Mouse (Mus musculus): Measurements from ENCODE around the gene Coro2b. TPM values are rescaled to one million over a fixed set of nuclear protein-coding genes. Genes with fewer than 3 reads are reported as not detected.

Gene Coro2b
- polyA plus RNA-seq, 1 experiment from 2014 or later: 1.9 TPM

GRCm38 (mm10) chr9:62373222-62374123 is 163.4 kb downstream of the Coro2b start:
- Histone ChIP-seq H3K4me1 (ENCODE audit: control insufficient read depth, low read depth, low read length) (peaks cover 48% of the 10 kb centered on the region), H3K27ac (ENCODE audit: low read length) (no peak overlapping the region), H3K27me3 (ENCODE audit: control insufficient read depth, insufficient read depth, low read depth, low read length) (no peaks in the 10 kb centered on the region), H3K4me3 (ENCODE audit: low read depth, low read length) (no peak overlapping the region), H3K4me2 (ENCODE audit: low read depth, low read length) (no peak overlapping the region), H3K36me3 (ENCODE audit: control insufficient read depth, insufficient read depth) (peaks cover 9% of the 10 kb centered on the region), H3K9me3 (replicated peaks; ENCODE audit: control insufficient read depth, low read length) (no peaks in the 10 kb centered on the region), H3K9ac (ENCODE audit: low read depth, low read length) (no peak overlapping the region)
- 44% methylated on average over 18 of the region's 18 CpGs for WGBS (ENCODE audit: insufficient replicate concordance)
- 0 out of 2 replicates have a peak, but pooled peaks have one; percentile 22 for ATAC-seq (ENCODE audit: low read depth)

- peaks cover 3% of the 10 kb centered on the region; the same call in 1 of the 2 replicates for H3K36me3 ChIP-seq (ENCODE audit: control insufficient read depth, insufficient read depth)
- H3K4me2 ChIP-seq (ENCODE audit: low read depth, low read length): no peak overlapping the region
- peaks cover 56% of the 10 kb centered on the region for H3K4me1 ChIP-seq (ENCODE audit: control insufficient read depth, low read depth, low read length)
- WGBS (ENCODE audit: insufficient replicate concordance): 74% methylated on average over 9 of the region's 9 CpGs
- ATAC-seq (ENCODE audit: low read depth): no peak
- no peak overlapping the region for H3K9ac ChIP-seq (ENCODE audit: low read depth, low read length)
- no peak overlapping the region for H3K4me3 ChIP-seq (ENCODE audit: low read depth, low read length)
- H3K9me3 ChIP-seq (replicated peaks; ENCODE audit: control insufficient read depth, low read length): no peaks in the 10 kb centered on the region
- no peak overlapping the region for H3K27ac ChIP-seq (ENCODE audit: low read length)
- H3K27me3 ChIP-seq (ENCODE audit: control insufficient read depth, insufficient read depth, low read depth, low read length): no peaks in the 10 kb centered on the region
Measured at GRCm38 (mm10) chr9:62372556-62373221, 164.2 kb downstream of the Coro2b start.

- Histone ChIP-seq H3K9ac (ENCODE audit: low read depth, low read length) (no peak overlapping the region), H3K27me3 (ENCODE audit: control insufficient read depth, insufficient read depth, low read depth, low read length) (no peaks in the 10 kb centered on the region), H3K9me3 (replicated peaks; ENCODE audit: control insufficient read depth, low read length) (no peaks in the 10 kb centered on the region), H3K4me2 (ENCODE audit: low read depth, low read length) (no peak overlapping the region), H3K27ac (ENCODE audit: low read length) (no peak overlapping the region), H3K4me3 (ENCODE audit: low read depth, low read length) (no peak overlapping the region), H3K36me3 (ENCODE audit: control insufficient read depth, insufficient read depth) (0 out of 2 replicates have a peak, but pooled peaks cover 3% of the 10 kb centered on the region), H3K4me1 (ENCODE audit: control insufficient read depth, low read depth, low read length) (peaks cover 63% of the 10 kb centered on the region)
- 75% methylated on average over 16 of the region's 16 CpGs for WGBS (ENCODE audit: insufficient replicate concordance)
- ATAC-seq (ENCODE audit: low read depth): no peak
Measured at GRCm38 (mm10) chr9:62371745-62372555, 164.9 kb downstream of the Coro2b start.

GRCm38 (mm10) chr9:62370648-62371280 is 166.1 kb downstream of the Coro2b start:
- H3K27me3 ChIP-seq (ENCODE audit: control insufficient read depth, insufficient read depth, low read depth, low read length): no peaks in the 10 kb centered on the region
- H3K36me3 ChIP-seq (ENCODE audit: control insufficient read depth, insufficient read depth): 0 out of 2 replicates have a peak, but pooled peaks cover 3% of the 10 kb centered on the region
- H3K4me3 ChIP-seq (ENCODE audit: low read depth, low read length): no peak overlapping the region
- no peak overlapping the region for H3K4me2 ChIP-seq (ENCODE audit: low read depth, low read length)
- no peak for ATAC-seq (ENCODE audit: low read depth)
- H3K4me1 ChIP-seq (ENCODE audit: control insufficient read depth, low read depth, low read length): peaks cover 73% of the 10 kb centered on the region
- H3K9ac ChIP-seq (ENCODE audit: low read depth, low read length): no peak overlapping the region
- no peaks in the 10 kb centered on the region for H3K9me3 ChIP-seq (replicated peaks; ENCODE audit: control insufficient read depth, low read length)
- 45% methylated on average over 6 of the region's 6 CpGs for WGBS (ENCODE audit: insufficient replicate concordance)
- no peak overlapping the region for H3K27ac ChIP-seq (ENCODE audit: low read length)

- Histone ChIP-seq H3K4me2 (ENCODE audit: low read depth, low read length) (no peak overlapping the region), H3K36me3 (ENCODE audit: control insufficient read depth, insufficient read depth) (0 out of 2 replicates have a peak, but pooled peaks cover 3% of the 10 kb centered on the region), H3K4me3 (ENCODE audit: low read depth, low read length) (no peak overlapping the region), H3K9ac (ENCODE audit: low read depth, low read length) (no peak overlapping the region), H3K27ac (ENCODE audit: low read length) (no peak overlapping the region), H3K27me3 (ENCODE audit: control insufficient read depth, insufficient read depth, low read depth, low read length) (no peaks in the 10 kb centered on the region), H3K4me1 (ENCODE audit: control insufficient read depth, low read depth, low read length) (peaks cover 78% of the 10 kb centered on the region), H3K9me3 (replicated peaks; ENCODE audit: control insufficient read depth, low read length) (no peaks in the 10 kb centered on the region)
- 36% methylated on average over 9 of the region's 9 CpGs for WGBS (ENCODE audit: insufficient replicate concordance)
- ATAC-seq (ENCODE audit: low read depth): no peak
Measured at GRCm38 (mm10) chr9:62370186-62370585, 166.7 kb downstream of the Coro2b start.

Other genes starting within 250 kb of the Coro2b start
- 54.2 and 57.5 TPM in 2 replicates for gene Anp32a, start 195.8 kb downstream of the Coro2b start, polyA plus RNA-seq (2015; fragmentation: Nextera tagmentation; extraction: Ambion mirVana)
- 0.12 TPM in 2 replicates for gene Itga11, start 140.8 kb upstream of the Coro2b start, polyA plus RNA-seq (2015; fragmentation: Nextera tagmentation; extraction: Ambion mirVana)